Mouse (Mus musculus) heart, postnatal 10 days (tissue): ENCODE data around the gene Ank2. TPM values are rescaled to one million over a fixed set of nuclear protein-coding genes. Genes with fewer than 3 reads are reported as not detected.

Experiments
- DNase-seq, 2 experiments: peaks; one replicate each; pipeline ENCODE4 v3.0.0; 2021
- intact Hi-C: fragments of 180-260 bp; cut with DNase I; formaldehyde crosslinking; loops from one replicate; pipeline ENCODE4 v1.15.1; 2025
- total RNA-seq, 2 experiments: library from RNA; stranded (reverse); gene quantifications; 2 replicates each; pipeline ENCODE4 v1.2.3; 2021

Gene Ank2
- total RNA-seq, 2 experiments from 2014 or later: 289 to 290 TPM

GRCm38 (mm10) chr3:127086834-127087506 lies 412.2 kb downstream of the Ank2 start:
- DNase-seq: no peak
- intact Hi-C loops: no loop called here

- DNase-seq: no peak
These were observed 421.8 kb downstream of the Ank2 start for GRCm38 (mm10) chr3:127077369-127077768.

GRCm38 (mm10) chr3:127075531-127076280 lies 423.4 kb downstream of the Ank2 start:
- intact Hi-C loops: no loop called here
- no peak for DNase-seq

More at GRCm38 (mm10) chr3:127077369-127077768, 421.8 kb downstream of the Ank2 start:
- intact Hi-C loops: no loop called here

GRCm38 (mm10) chr3:127071471-127071870 lies 427.7 kb downstream of the Ank2 start:
- intact Hi-C loops: no loop called here
- peak; percentile 61 to 62 for DNase-seq

- intact Hi-C loops: no loop called here
- DNase-seq: no peak
These were observed 435.3 kb downstream of the Ank2 start for GRCm38 (mm10) chr3:127063654-127064386.

GRCm38 (mm10) chr3:127059671-127060070 lies 439.5 kb downstream of the Ank2 start:
- no peak for DNase-seq
- intact Hi-C loops: no loop called here

- no peak for DNase-seq
- intact Hi-C loops: no loop called here
These were observed 457.9 kb downstream of the Ank2 start for GRCm38 (mm10) chr3:127041288-127041687.

GRCm38 (mm10) chr3:127038570-127038969 lies 460.6 kb downstream of the Ank2 start:
- intact Hi-C loops: no loop called here
- DNase-seq: no peak

GRCm38 (mm10) chr3:127036118-127036517 lies 463.0 kb downstream of the Ank2 start:
- intact Hi-C loops: no loop called here
- no peak for DNase-seq

GRCm38 (mm10) chr3:127035540-127035939 lies 463.6 kb downstream of the Ank2 start:
- intact Hi-C loops: no loop called here
- DNase-seq: no peak

GRCm38 (mm10) chr3:127034983-127035382 lies 464.2 kb downstream of the Ank2 start:
- intact Hi-C loops: no loop called here
- DNase-seq: no peak

GRCm38 (mm10) chr3:127023992-127024391 lies 475.2 kb downstream of the Ank2 start:
- intact Hi-C loops: no loop called here
- DNase-seq: no peak

GRCm38 (mm10) chr3:127020167-127020566 lies 479.0 kb downstream of the Ank2 start:
- no peak for DNase-seq
- intact Hi-C loops: no loop called here

- DNase-seq: no peak
- intact Hi-C loops: no loop called here
These were observed 479.4 kb downstream of the Ank2 start for GRCm38 (mm10) chr3:127019728-127020127.

GRCm38 (mm10) chr3:127019109-127019508 lies 480.0 kb downstream of the Ank2 start:
- intact Hi-C loops: no loop called here
- DNase-seq: peak; percentile 53

GRCm38 (mm10) chr3:127017523-127017922 lies 481.6 kb downstream of the Ank2 start:
- intact Hi-C loops: no loop called here
- peak in 1 of 2 experiments; percentile 19 for DNase-seq

GRCm38 (mm10) chr3:127015596-127015995 lies 483.6 kb downstream of the Ank2 start:
- intact Hi-C loops: no loop called here
- DNase-seq: no peak

GRCm38 (mm10) chr3:127015175-127015574 lies 484.0 kb downstream of the Ank2 start:
- peak in 1 of 2 experiments; percentile 21 for DNase-seq
- intact Hi-C loops: no loop called here

GRCm38 (mm10) chr3:127013976-127014375 lies 485.2 kb downstream of the Ank2 start:
- intact Hi-C loops: no loop called here
- DNase-seq: no peak

GRCm38 (mm10) chr3:127012525-127012924 lies 486.6 kb downstream of the Ank2 start:
- intact Hi-C loops: no loop called here
- peak in 1 of 2 experiments; percentile 45 for DNase-seq

- intact Hi-C loops: no loop called here
- no peak for DNase-seq
These were observed 493.1 kb downstream of the Ank2 start for GRCm38 (mm10) chr3:127005898-127006673.
